Mouse (Mus musculus) cortical plate, adult 2 months (tissue): ENCODE results near the gene Vps13d. TPM values are rescaled to one million over a fixed set of nuclear protein-coding genes. Genes with fewer than 3 reads are reported as not detected.

Source experiments
- H3K27ac ChIP-seq: fragments of 200-500 bp; 2 replicates; pipeline ENCODE4 v1.5.1; 2012; ENCODE audit warnings: low read length, control low read depth, inconsistent platforms; ENCODE audit not compliant: insufficient read depth
- H3K4me1 ChIP-seq: fragments of 200-500 bp; 2 replicates; pipeline ENCODE4 v1.6.1; 2011; ENCODE audit warnings: low read length; ENCODE audit not compliant: control insufficient read depth, insufficient read depth
- H3K4me3 ChIP-seq: fragments of 200-500 bp; 2 replicates; pipeline ENCODE4 v1.5.1; 2011; ENCODE audit warnings: mild to moderate bottlenecking, low read length, control low read depth; ENCODE audit not compliant: insufficient read depth
- CTCF ChIP-seq: fragments of 200-500 bp; IDR thresholded peaks from 2 replicates; pipeline ENCODE4 v1.5.1; 2011; ENCODE audit warnings: mild to moderate bottlenecking, control low read depth, low read length; ENCODE audit not compliant: insufficient read depth; ENCODE audit errors: extremely low read depth
- POLR2A ChIP-seq: fragments of 200-500 bp; IDR thresholded peaks from 2 replicates; pipeline ENCODE4 v1.6.1; 2011; ENCODE audit warnings: mild to moderate bottlenecking, low read length, control low read depth; ENCODE audit not compliant: insufficient read depth; ENCODE audit errors: extremely low read depth
- polyA plus RNA-seq: library from polyadenylated mRNA; depleted of rRNA; stranded (reverse); fragments of >200 nt; gene quantifications from 2 replicates; pipeline ENCODE4 v1.2.3, GENCODE M21; 2012

Gene Vps13d
- polyA plus RNA-seq, 1 experiment: 50.2 TPM

DNA sequence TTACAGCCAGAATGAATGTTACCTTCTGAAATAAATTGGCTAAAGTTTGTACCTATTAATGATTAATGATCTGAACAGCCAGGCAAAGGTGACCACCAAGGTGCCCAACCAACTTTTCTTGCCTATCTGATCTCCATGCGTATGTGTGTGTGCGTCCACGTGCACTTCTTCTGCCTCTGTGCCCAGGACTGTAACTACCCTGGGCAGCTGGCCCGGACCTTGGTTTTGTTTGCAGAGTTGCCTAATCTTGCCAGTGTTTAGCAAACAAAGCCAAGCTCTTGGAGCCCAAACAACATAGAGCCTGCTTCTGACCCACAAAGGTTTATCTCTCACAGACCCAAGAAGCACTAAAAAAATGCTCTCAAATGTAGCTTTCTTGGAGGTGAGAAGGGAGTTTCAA is 237.6 kb downstream of the Vps13d start:
- TF ChIP-seq POLR2A (no peak), CTCF (no peak)
- Histone ChIP-seq H3K27ac (no peak overlapping the region), H3K4me3 (no peak overlapping the region), H3K4me1 (no peaks in the 10 kb centered on the region)

DNA sequence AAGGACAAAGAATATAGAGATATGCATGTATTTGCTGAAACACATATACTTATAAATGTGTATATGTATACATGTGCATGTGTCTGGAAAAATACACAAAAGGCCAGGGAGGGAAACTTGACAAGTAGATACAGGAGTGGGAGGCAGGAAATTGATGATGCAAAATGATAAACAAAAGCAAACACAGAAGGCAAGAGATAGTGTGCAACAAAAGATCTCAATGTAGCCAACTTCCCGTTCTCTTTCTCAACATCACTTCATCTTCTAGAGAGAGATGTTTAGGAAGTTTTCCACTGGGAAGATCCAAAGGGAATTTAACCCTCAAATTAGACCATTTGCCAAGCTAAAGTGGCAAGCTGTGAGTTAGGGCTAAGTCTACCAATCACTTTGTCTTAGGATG is 238.5 kb downstream of the Vps13d start:
- no peak for TF ChIP-seq CTCF
- no peak for TF ChIP-seq POLR2A
- Histone ChIP-seq H3K4me1 (no peaks in the 10 kb centered on the region), H3K27ac (no peak overlapping the region), H3K4me3 (no peak overlapping the region)

DNA sequence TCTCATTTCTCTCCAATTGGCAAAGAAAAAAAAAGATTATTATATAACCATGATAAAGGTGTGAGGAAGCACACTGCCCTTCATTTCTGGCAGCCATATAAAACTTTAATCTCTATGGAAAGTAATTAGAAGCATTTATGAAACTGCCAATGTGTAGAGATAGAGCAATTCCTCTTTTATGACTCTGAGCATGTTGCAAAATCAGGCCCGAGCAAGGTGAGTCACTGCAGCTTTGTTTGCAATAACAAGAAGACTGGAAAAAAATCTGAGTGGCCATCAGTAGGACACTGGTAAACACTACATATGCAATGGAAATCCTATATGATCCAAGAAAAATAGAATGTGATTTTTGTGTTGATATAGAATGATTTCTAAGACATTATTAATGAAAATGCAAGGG is 238.9 kb downstream of the Vps13d start:
- TF ChIP-seq CTCF (no peak), POLR2A (no peak)
- H3K4me1 ChIP-seq: no peaks in the 10 kb centered on the region
- no peak overlapping the region for H3K4me3 ChIP-seq
- H3K27ac ChIP-seq: no peak overlapping the region

DNA sequence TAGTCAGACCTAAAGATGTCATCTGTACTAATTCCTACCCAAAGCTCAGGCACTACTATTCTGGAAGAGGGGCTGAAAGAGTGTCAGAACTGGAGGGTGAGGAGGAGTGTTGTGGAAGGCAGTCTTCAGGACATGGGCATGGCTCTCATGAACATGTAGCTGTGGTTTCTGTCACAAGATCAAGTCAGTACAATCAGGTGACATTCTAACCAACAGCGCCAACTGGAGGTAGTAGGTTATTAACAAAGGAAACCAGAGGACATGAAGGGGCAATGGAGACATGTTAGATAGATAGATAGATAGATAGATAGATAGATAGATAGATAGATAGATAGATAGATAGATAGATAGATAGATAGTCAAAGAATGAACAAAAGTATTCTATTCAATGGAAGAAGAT is 241.4 kb downstream of the Vps13d start:
- TF ChIP-seq POLR2A (no peak), CTCF (no peak)
- H3K27ac ChIP-seq: no peak overlapping the region
- no peak overlapping the region for H3K4me3 ChIP-seq
- H3K4me1 ChIP-seq: no peaks in the 10 kb centered on the region

DNA sequence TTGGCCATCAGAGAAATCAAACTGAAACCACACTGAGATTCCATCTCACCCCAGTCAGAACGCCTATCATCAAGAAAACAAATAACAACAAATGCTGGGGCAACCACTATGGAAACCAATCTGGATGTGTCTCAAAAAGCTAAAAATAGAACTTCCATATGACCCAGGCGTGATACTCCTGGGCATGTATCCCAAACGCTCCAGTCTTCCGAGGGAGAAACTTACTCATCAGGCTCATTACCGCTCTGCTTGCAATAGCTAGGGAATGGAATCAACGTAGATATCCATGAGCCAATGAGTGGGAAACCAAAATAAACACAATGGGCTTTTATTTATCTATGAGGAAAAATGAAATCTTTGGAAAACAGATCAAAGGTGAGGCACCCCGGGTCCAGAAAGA is 242.9 kb downstream of the Vps13d start:
- Histone ChIP-seq H3K4me3 (no peak overlapping the region), H3K27ac (no peak overlapping the region), H3K4me1 (no peaks in the 10 kb centered on the region)
- TF ChIP-seq POLR2A: no peak
- TF ChIP-seq CTCF: no peak

DNA sequence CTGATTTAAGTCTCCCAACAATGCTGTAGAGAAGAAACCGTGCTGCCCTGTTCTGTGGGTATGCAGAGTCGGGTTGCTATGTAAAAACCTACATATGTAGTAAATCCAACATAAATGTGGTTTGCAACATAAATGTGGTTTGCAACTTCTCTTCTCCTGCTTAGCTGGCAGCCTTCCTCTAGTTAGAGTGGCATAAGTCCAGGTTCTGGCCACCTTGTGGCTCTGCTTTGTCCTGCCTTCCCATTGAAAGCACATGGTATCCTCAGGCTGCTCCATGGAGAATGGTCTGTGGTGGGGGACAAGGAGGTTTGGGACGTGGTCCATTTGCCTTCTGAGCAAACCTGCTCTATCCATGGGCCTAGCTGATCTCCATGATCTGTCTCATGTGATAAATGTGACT is 243.9 kb downstream of the Vps13d start:
- TF ChIP-seq POLR2A (no peak), CTCF (no peak)
- Histone ChIP-seq H3K27ac (no peak overlapping the region), H3K4me1 (no peaks in the 10 kb centered on the region), H3K4me3 (no peak overlapping the region)

DNA sequence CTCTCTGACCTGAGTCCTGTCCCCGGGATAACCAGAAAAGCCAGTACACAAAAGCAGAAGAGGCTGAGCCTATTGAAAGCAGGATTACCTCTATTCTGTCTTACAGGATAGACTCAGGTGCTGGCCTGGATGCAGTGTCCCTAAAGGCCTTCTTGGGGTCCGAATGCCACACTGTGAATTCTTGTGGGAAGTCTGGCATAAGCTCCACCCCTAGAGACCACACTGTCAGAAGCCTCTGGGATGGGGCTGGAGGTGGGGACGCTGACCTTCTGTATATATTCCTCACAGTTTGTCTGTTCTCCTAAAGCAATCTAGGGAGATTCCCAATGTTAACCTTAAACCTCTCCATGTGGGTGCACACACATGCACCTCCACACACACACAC is 244.5 kb downstream of the Vps13d start:
- TF ChIP-seq CTCF (no peak), POLR2A (no peak)
- Histone ChIP-seq H3K4me3 (no peak overlapping the region), H3K4me1 (no peaks in the 10 kb centered on the region), H3K27ac (no peak overlapping the region)

DNA sequence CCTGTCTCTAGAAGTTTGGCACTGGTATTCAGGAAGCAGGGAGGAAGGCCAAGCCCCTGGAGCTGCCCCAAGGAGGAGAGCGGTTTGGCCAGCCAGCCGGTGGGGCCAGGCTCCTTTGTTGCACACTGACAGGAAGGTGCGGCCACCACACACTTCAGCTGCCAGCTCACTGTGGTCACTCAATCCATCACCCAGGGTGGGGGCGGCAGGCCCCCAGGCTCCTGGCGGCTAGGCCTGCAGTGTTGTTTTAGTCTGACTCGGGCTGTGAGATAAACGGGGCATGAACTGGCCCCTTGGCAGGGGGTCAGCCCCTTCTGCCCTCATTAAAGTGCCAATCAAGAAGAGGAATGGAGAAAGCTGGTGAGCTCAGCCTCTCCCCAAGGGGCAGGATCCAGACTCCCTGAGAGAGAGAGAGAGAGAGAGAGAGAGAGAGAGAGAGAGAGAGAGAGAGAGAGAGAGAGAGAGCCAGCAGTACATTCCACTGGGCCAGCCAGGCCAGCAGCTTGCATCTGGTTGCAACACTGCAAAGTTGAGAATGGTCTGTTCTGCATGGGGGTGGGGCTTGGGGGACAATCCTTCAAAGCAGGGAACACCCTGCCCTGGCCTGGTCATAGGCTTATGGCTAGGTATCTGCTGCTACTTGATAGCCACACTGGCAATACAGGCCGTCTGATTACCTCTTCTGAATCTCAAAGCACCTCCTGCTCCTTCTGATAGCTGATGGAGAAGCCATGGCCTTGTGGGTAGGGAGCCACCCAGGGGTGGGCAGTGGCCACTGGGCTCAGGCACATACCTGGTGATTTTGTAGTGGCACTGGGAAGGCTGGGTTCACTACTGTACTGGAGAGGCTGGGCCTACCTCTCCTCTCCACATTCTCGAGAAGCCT is 245.1 kb downstream of the Vps13d start:
- Histone ChIP-seq H3K4me1 (no peaks in the 10 kb centered on the region), H3K4me3 (no peak overlapping the region), H3K27ac (no peak overlapping the region)
- TF ChIP-seq POLR2A (no peak), CTCF (no peak)

DNA sequence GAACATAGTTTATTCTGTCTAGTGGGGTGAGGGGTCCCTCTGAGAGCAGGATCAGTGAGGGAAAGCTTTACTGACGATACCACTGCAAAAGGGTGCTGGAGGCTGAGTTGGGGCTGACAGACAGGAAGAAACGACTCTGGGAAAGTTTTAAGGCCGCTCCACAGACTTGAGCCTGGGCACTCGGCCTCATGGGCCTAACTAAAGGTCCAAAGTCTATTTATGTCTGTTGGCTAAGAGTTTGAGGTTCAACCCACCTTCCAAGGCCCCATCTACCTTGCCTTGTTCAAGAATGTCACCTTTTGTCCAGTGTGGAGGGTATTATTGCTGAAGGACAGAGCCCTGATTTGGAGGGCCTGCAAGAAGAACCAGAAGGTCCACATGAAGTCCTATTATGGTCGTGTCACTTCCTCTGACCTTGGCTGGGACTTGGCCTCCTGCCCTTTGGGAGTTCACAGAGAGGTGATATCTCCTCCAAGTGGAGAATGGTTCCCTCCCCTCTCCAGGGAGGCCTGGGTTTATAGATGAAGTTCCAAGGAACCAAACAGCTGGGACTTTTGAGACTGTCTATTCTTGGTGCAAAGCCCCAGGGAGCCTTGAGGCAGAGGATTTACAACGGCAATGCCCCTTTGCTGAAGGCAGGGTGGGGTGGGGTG is 246.9 kb downstream of the Vps13d start:
- no peak overlapping the region for H3K27ac ChIP-seq
- TF ChIP-seq CTCF (no peak), POLR2A (no peak)
- no peak overlapping the region for H3K4me3 ChIP-seq
- no peaks in the 10 kb centered on the region for H3K4me1 ChIP-seq

DNA sequence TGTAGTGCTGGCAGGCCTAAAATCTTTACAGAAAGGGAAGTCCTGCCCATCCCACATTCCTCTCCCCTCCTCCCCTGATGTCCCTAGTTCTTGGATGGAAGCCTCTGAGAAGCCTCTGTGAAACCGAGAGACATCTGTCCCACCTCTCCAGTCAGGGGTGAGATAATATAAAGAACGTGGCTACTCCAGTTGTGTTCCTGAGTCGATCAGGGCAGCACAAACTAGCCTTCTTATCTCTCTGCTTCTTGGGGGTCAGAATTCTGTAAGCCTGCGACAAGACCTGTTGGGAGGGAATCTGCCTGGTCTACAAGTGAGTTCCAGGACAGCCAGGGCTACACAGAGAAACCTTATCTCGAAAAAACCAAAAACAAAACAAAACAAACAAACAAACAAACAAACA is 251.5 kb downstream of the Vps13d start:
- no peak for TF ChIP-seq CTCF
- TF ChIP-seq POLR2A: no peak
- H3K27ac ChIP-seq: no peak overlapping the region
- H3K4me1 ChIP-seq: no peaks in the 10 kb centered on the region
- no peak overlapping the region for H3K4me3 ChIP-seq
